Mouse (Mus musculus) intestine, postnatal 0 days (tissue): ENCODE results near the gene Brms1l. TPM values are rescaled to one million over a fixed set of nuclear protein-coding genes. Genes with fewer than 3 reads are reported as not detected.
A peak's percentile ranks its signal among the peaks of the same experiment; 100 is the strongest.

ENCODE experiments used
- ATAC-seq: fragments of 200-750 bp; cut with Nextera tagmentation; 2 replicates; pipeline ENCODE4 v1.8.0; 2017; ENCODE audit warnings: mild to moderate bottlenecking, moderate TSS enrichment, moderate library complexity
- H3K27ac ChIP-seq: fragments of 300-500 bp; sonication (generic); 2 replicates; pipeline ENCODE4 v1.5.1; 2014; ENCODE audit warnings: mild to moderate bottlenecking, low read depth, low read length, moderate library complexity
- H3K27me3 ChIP-seq: fragments of 300-500 bp; sonication (generic); replicated peaks from 2 replicates; pipeline ENCODE4 v1.6.1; 2014; ENCODE audit warnings: low read length, mixed read lengths; ENCODE audit not compliant: control insufficient read depth, insufficient read depth
- H3K36me3 ChIP-seq: fragments of 300-500 bp; sonication (generic); 2 replicates; pipeline ENCODE4 v1.6.1; 2014; ENCODE audit warnings: mild to moderate bottlenecking, moderate library complexity; ENCODE audit not compliant: control insufficient read depth, insufficient read depth
- H3K4me1 ChIP-seq: fragments of 300-500 bp; sonication (generic); replicated peaks from 2 replicates; pipeline ENCODE4 v1.6.1; 2014; ENCODE audit warnings: antibody characterized with exemption, low read length, mixed read lengths; ENCODE audit not compliant: control insufficient read depth, insufficient read depth
- H3K4me2 ChIP-seq: fragments of 300-500 bp; sonication (generic); replicated peaks from 2 replicates; pipeline ENCODE4 v1.6.1; 2014; ENCODE audit warnings: low read depth, mild to moderate bottlenecking, moderate library complexity
- H3K4me3 ChIP-seq: fragments of 300-500 bp; sonication (generic); 2 replicates; pipeline ENCODE4 v1.5.1; 2014; ENCODE audit warnings: low read depth, low read length
- H3K9ac ChIP-seq: fragments of 300-500 bp; sonication (generic); 2 replicates; pipeline ENCODE4 v1.6.1; 2014; ENCODE audit warnings: mild to moderate bottlenecking, low read depth, low read length
- H3K9me3 ChIP-seq: fragments of 300-500 bp; sonication (generic); 2 replicates; pipeline ENCODE4 v1.6.1; 2016; ENCODE audit warnings: mixed run types; ENCODE audit not compliant: control insufficient read depth
- CTCF ChIP-seq: sonication (generic); IDR thresholded peaks from 2 replicates; pipeline ENCODE4 v1.5.1; 2016; ENCODE audit warnings: low read depth, mild to moderate bottlenecking, control low read depth, antibody characterized with exemption, moderate library complexity
- WGBS: fragments of 180-500 bp; shearing (Covaris S2); extraction: QIAGEN DNeasy Blood & Tissue Kit; methylation state at CpG from one replicate; pipeline ENCODE4 v1.1.7; 2014; 5-methylcytosine and 5-hydroxymethylcytosine counted together
- polyA plus RNA-seq: library from polyadenylated mRNA; unstranded; fragments of >200 nt; fragmentation: Nextera tagmentation; extraction: Ambion mirVana; gene quantifications from 2 replicates; pipeline ENCODE4 v1.2.1, GENCODE M21; 2015

Gene Brms1l
- polyA plus RNA-seq, 1 experiment from 2014 or later = 11.9 TPM

- 31% methylated on average over 2 of the region's 2 CpGs for WGBS
- no peak for ATAC-seq
Measured at GRCm38 (mm10) chr12:55831101-55831500, 5.0 kb upstream of the Brms1l start.

GRCm38 (mm10) chr12:55832961-55833360 lies 3.2 kb upstream of the Brms1l start:
- H3K27me3 ChIP-seq = no peaks in the 10 kb centered on the region
- no peak overlapping the region for H3K4me3 ChIP-seq
- no peak for TF ChIP-seq CTCF
- H3K27ac ChIP-seq = no peak overlapping the region
- no peak overlapping the region for H3K4me2 ChIP-seq
- no peaks in the 10 kb centered on the region for H3K9me3 ChIP-seq
- no peaks in the 10 kb centered on the region for H3K4me1 ChIP-seq
- no peak for ATAC-seq
- H3K36me3 ChIP-seq = no peaks in the 10 kb centered on the region
- no peak overlapping the region for H3K9ac ChIP-seq

More at GRCm38 (mm10) chr12:55831101-55831500, 5.0 kb upstream of the Brms1l start:
- H3K9me3 ChIP-seq = no peaks in the 10 kb centered on the region
- no peak overlapping the region for H3K4me3 ChIP-seq
- H3K27ac ChIP-seq = no peak overlapping the region
- TF ChIP-seq CTCF = peak; percentile 85
- no peaks in the 10 kb centered on the region for H3K27me3 ChIP-seq
- H3K4me1 ChIP-seq = no peaks in the 10 kb centered on the region
- no peak overlapping the region for H3K4me2 ChIP-seq
- no peaks in the 10 kb centered on the region for H3K36me3 ChIP-seq
- no peak overlapping the region for H3K9ac ChIP-seq

- no peaks in the 10 kb centered on the region for H3K27me3 ChIP-seq
- no peaks in the 10 kb centered on the region for H3K4me1 ChIP-seq
- no peak overlapping the region for H3K4me3 ChIP-seq
- 36% methylated on average over 9 of the region's 9 CpGs for WGBS
- H3K9me3 ChIP-seq = no peaks in the 10 kb centered on the region
- no peaks in the 10 kb centered on the region for H3K36me3 ChIP-seq
- H3K4me2 ChIP-seq = no peak overlapping the region
- no peak for ATAC-seq
- no peak overlapping the region for H3K27ac ChIP-seq
- peak; percentile 25; the same call in 1 of the 2 replicates for TF ChIP-seq CTCF
- no peak overlapping the region for H3K9ac ChIP-seq
Measured at GRCm38 (mm10) chr12:55833906-55834625, 2.1 kb upstream of the Brms1l start.

- no peaks in the 10 kb centered on the region for H3K27me3 ChIP-seq
- H3K36me3 ChIP-seq = no peaks in the 10 kb centered on the region
- no peak overlapping the region for H3K4me2 ChIP-seq
- 82% methylated on average over 8 of the region's 8 CpGs for WGBS
- H3K4me3 ChIP-seq = no peak overlapping the region
- H3K27ac ChIP-seq = no peak overlapping the region
- ATAC-seq = no peak
- no peak for TF ChIP-seq CTCF
- no peak overlapping the region for H3K9ac ChIP-seq
- no peaks in the 10 kb centered on the region for H3K4me1 ChIP-seq
- no peaks in the 10 kb centered on the region for H3K9me3 ChIP-seq
Measured at GRCm38 (mm10) chr12:55834891-55835290, 1.2 kb upstream of the Brms1l start.

GRCm38 (mm10) chr12:55835857-55836198 lies 296 bp upstream of the Brms1l start:
- Histone ChIP-seq H3K4me3 (peak overlapping the region; percentile 82), H3K4me1 (no peaks in the 10 kb centered on the region), H3K27ac (no peak overlapping the region), H3K36me3 (no peaks in the 10 kb centered on the region), H3K4me2 (peak overlapping the region; percentile 81), H3K9me3 (no peaks in the 10 kb centered on the region), H3K9ac (no peak overlapping the region), H3K27me3 (no peaks in the 10 kb centered on the region)
- TF ChIP-seq CTCF = no peak
- ATAC-seq = no peak
- WGBS = 1% methylated on average over 6 of the region's 6 CpGs

- TF ChIP-seq CTCF = no peak
- Histone ChIP-seq H3K9ac (no peak overlapping the region), H3K4me3 (no peak overlapping the region), H3K36me3 (0 out of 2 replicates have a peak, but pooled peaks cover 9% of the 10 kb centered on the region), H3K4me2 (peak overlapping the region; percentile 81; the same call in 1 of the 2 replicates), H3K27ac (no peak overlapping the region), H3K4me1 (no peaks in the 10 kb centered on the region), H3K9me3 (no peaks in the 10 kb centered on the region), H3K27me3 (no peaks in the 10 kb centered on the region)
- WGBS = 58% methylated on average over 3 of the region's 3 CpGs
- no peak for ATAC-seq
Measured at GRCm38 (mm10) chr12:55837495-55837894, 1.4 kb downstream of the Brms1l start.
